Mouse (Mus musculus) myocyte (in vitro differentiated cells): ENCODE data around the gene Slc9a9. TPM values are rescaled to one million over a fixed set of nuclear protein-coding genes. Genes with fewer than 3 reads are reported as not detected.
A peak's percentile ranks its signal among the peaks of the same experiment; 100 is the strongest.

Experiments
- H3K27me3 ChIP-seq: one replicate; pipeline ENCODE4 v1.6.1; 2011; ENCODE audit not compliant: control insufficient read depth, insufficient read depth, insufficient read length
- H3K36me3 ChIP-seq: one replicate; pipeline ENCODE4 v1.6.1; 2011; ENCODE audit not compliant: control insufficient read depth, insufficient read depth
- H3K4me2 ChIP-seq: one replicate; pipeline ENCODE4 v1.6.1; 2011; ENCODE audit warnings: low read depth, control low read depth
- H3K4me3 ChIP-seq: one replicate; pipeline ENCODE4 v1.5.1; 2011; ENCODE audit warnings: mild to moderate bottlenecking, control low read depth, moderate library complexity
- H3K79me2 ChIP-seq: one replicate; pipeline ENCODE4 v1.6.1; 2011; ENCODE audit not compliant: control insufficient read depth, insufficient read depth
- H3ac ChIP-seq: one replicate; pipeline ENCODE4 v1.6.1; 2011; ENCODE audit not compliant: control insufficient read depth, insufficient read length
- CEBPB ChIP-seq: IDR thresholded peaks from 2 replicates; pipeline ENCODE4 v1.6.1; 2011; ENCODE audit warnings: mild to moderate bottlenecking, moderate library complexity; ENCODE audit not compliant: poor library complexity, insufficient read depth, severe bottlenecking
- E2F4 ChIP-seq: IDR thresholded peaks from one replicate; pipeline ENCODE4 v1.6.1; 2011; ENCODE audit warnings: mild to moderate bottlenecking, control low read depth, moderate library complexity; ENCODE audit not compliant: insufficient read depth
- MAX ChIP-seq: IDR thresholded peaks from one replicate; pipeline ENCODE4 v1.6.1; 2011; ENCODE audit warnings: low read depth, mild to moderate bottlenecking, control low read depth
- MYOD1 ChIP-seq, 3 experiments: IDR thresholded peaks; one replicate each; pipeline ENCODE4 v1.6.1; 2011; ENCODE audit warnings: control low read depth in 2 of 3, low read depth in 2 of 3, mild to moderate bottlenecking in 2 of 3, moderate library complexity in 1 of 3; ENCODE audit not compliant: insufficient read length in 2 of 3, control insufficient read depth in 1 of 3
- MYOG ChIP-seq, 3 experiments: IDR thresholded peaks; one replicate each; pipeline ENCODE4 v1.6.1; 2011; ENCODE audit warnings: control low read depth in 2 of 3, low read depth in 2 of 3, mild to moderate bottlenecking in 2 of 3; ENCODE audit not compliant: insufficient read length in 2 of 3, control insufficient read depth in 1 of 3, insufficient read depth in 1 of 3
- POLR2A ChIP-seq: IDR thresholded peaks from one replicate; pipeline ENCODE4 v1.6.1; 2011; ENCODE audit warnings: low read depth, mild to moderate bottlenecking, control low read depth, moderate library complexity; ENCODE audit not compliant: insufficient read length
- POLR2AphosphoS2 ChIP-seq: IDR thresholded peaks from one replicate; pipeline ENCODE4 v1.6.1; 2011; ENCODE audit warnings: low read depth, control low read depth; ENCODE audit not compliant: insufficient read length
- REST ChIP-seq: IDR thresholded peaks from one replicate; pipeline ENCODE4 v1.6.1; 2011; ENCODE audit warnings: mild to moderate bottlenecking, control low read depth, moderate library complexity; ENCODE audit not compliant: insufficient read depth, insufficient read length
- SRF ChIP-seq: IDR thresholded peaks from one replicate; pipeline ENCODE4 v1.6.1; 2011; ENCODE audit warnings: low read depth; ENCODE audit not compliant: control insufficient read depth, insufficient read length
- TCF12 ChIP-seq: IDR thresholded peaks from one replicate; pipeline ENCODE4 v1.6.1; 2011; ENCODE audit warnings: mild to moderate bottlenecking, control low read depth; ENCODE audit not compliant: poor library complexity, insufficient read depth, severe bottlenecking
- TCF3 ChIP-seq: IDR thresholded peaks from one replicate; pipeline ENCODE4 v1.6.1; 2011; ENCODE audit warnings: low read depth, control low read depth; ENCODE audit not compliant: insufficient read length
- USF1 ChIP-seq: IDR thresholded peaks from one replicate; pipeline ENCODE4 v1.6.1; 2011; ENCODE audit warnings: low read depth, mild to moderate bottlenecking, control low read depth, moderate library complexity
- polyA plus RNA-seq: library from polyadenylated mRNA; unstranded; fragments of >200 nt; fragmentation: generic; extraction: Trizol; gene quantifications from one replicate; pipeline ENCODE4 v1.2.1, GENCODE M21; 2012; ENCODE audit warnings: missing spikeins

Gene Slc9a9
- polyA plus RNA-seq, 1 experiment: 21.5 TPM

- Histone ChIP-seq H3K36me3 (no peaks in the 10 kb centered on the region), H3K79me2 (no peaks in the 10 kb centered on the region), H3K4me2 (no peak overlapping the region), H3K4me3 (no peak overlapping the region), H3K27me3 (no peaks in the 10 kb centered on the region), H3ac (no peak overlapping the region)
- TF ChIP-seq MYOG (IDR thresholded peaks at IDR 0.05; ENCODE audit: control insufficient read depth in 1 of 3, insufficient read depth in 1 of 3, insufficient read length in 2 of 3, low read depth in 2 of 3) (no peak), TCF3 (no peak), CEBPB (no peak), POLR2A (no peak), E2F4 (no peak), POLR2AphosphoS2 (no peak), REST (no peak), TCF12 (no peak), MAX (no peak), USF1 (no peak), SRF (no peak), MYOD1 (IDR thresholded peaks at IDR 0.05; ENCODE audit: control insufficient read depth in 1 of 3, insufficient read length in 2 of 3, low read depth in 2 of 3) (no peak)
Observed at GRCm38 (mm10) chr9:94653827-94654226, 15.9 kb upstream of the Slc9a9 start.

GRCm38 (mm10) chr9:94656265-94656664, 13.4 kb upstream of the Slc9a9 start:
- Histone ChIP-seq H3K4me3 (no peak overlapping the region), H3K4me2 (no peak overlapping the region), H3K27me3 (no peaks in the 10 kb centered on the region), H3ac (no peak overlapping the region), H3K36me3 (no peaks in the 10 kb centered on the region), H3K79me2 (no peaks in the 10 kb centered on the region)
- TF ChIP-seq REST (peak; percentile 81), USF1 (no peak), POLR2A (no peak), TCF12 (no peak)

- Histone ChIP-seq H3K36me3 (no peaks in the 10 kb centered on the region), H3K27me3 (no peaks in the 10 kb centered on the region), H3K79me2 (no peaks in the 10 kb centered on the region), H3K4me2 (no peak overlapping the region), H3ac (no peak overlapping the region), H3K4me3 (no peak overlapping the region)
- no peak for TF ChIP-seq E2F4
- TF ChIP-seq POLR2A: no peak
- TF ChIP-seq TCF12: peak; percentile 43
- TF ChIP-seq MYOG (IDR thresholded peaks at IDR 0.05; ENCODE audit: control insufficient read depth in 1 of 3, insufficient read depth in 1 of 3, insufficient read length in 2 of 3, low read depth in 2 of 3): peak in 2 of 3 experiments; percentile 13 to 45
- no peak for TF ChIP-seq SRF
- no peak for TF ChIP-seq REST
- TF ChIP-seq MYOD1 (IDR thresholded peaks at IDR 0.05; ENCODE audit: control insufficient read depth in 1 of 3, insufficient read length in 2 of 3, low read depth in 2 of 3): peak in 1 of 3 experiments; percentile 18
- TF ChIP-seq CEBPB: no peak
- no peak for TF ChIP-seq POLR2AphosphoS2
- no peak for TF ChIP-seq TCF3
Observed at GRCm38 (mm10) chr9:94659401-94660152, 10.1 kb upstream of the Slc9a9 start.

GRCm38 (mm10) chr9:94661768-94662167, 7.9 kb upstream of the Slc9a9 start:
- no peak for TF ChIP-seq TCF3
- no peak for TF ChIP-seq POLR2A
- no peak for TF ChIP-seq MYOG (IDR thresholded peaks at IDR 0.05; ENCODE audit: control insufficient read depth in 1 of 3, insufficient read depth in 1 of 3, insufficient read length in 2 of 3, low read depth in 2 of 3)
- TF ChIP-seq E2F4: no peak
- no peak for TF ChIP-seq TCF12
- no peak for TF ChIP-seq MYOD1 (IDR thresholded peaks at IDR 0.05; ENCODE audit: control insufficient read depth in 1 of 3, insufficient read length in 2 of 3, low read depth in 2 of 3)
- Histone ChIP-seq H3K79me2 (no peaks in the 10 kb centered on the region), H3ac (no peak overlapping the region), H3K4me3 (no peak overlapping the region), H3K27me3 (no peaks in the 10 kb centered on the region), H3K36me3 (no peaks in the 10 kb centered on the region), H3K4me2 (no peak overlapping the region)

- no peaks in the 10 kb centered on the region for H3K79me2 ChIP-seq
- H3K36me3 ChIP-seq: no peaks in the 10 kb centered on the region
- TF ChIP-seq MYOG (IDR thresholded peaks at IDR 0.05; ENCODE audit: control insufficient read depth in 1 of 3, insufficient read depth in 1 of 3, insufficient read length in 2 of 3, low read depth in 2 of 3): no peak
- no peak for TF ChIP-seq POLR2A
- no peak for TF ChIP-seq TCF3
- no peak for TF ChIP-seq E2F4
- no peak for TF ChIP-seq MAX
- TF ChIP-seq REST: no peak
- no peak for TF ChIP-seq SRF
- TF ChIP-seq MYOD1 (IDR thresholded peaks at IDR 0.05; ENCODE audit: control insufficient read depth in 1 of 3, insufficient read length in 2 of 3, low read depth in 2 of 3): no peak
- TF ChIP-seq POLR2AphosphoS2: no peak
- TF ChIP-seq USF1: no peak
- no peak for TF ChIP-seq TCF12
- no peak for TF ChIP-seq CEBPB
- no peaks in the 10 kb centered on the region for H3K27me3 ChIP-seq
- no peak overlapping the region for H3K4me2 ChIP-seq
- H3K4me3 ChIP-seq: no peak overlapping the region
- H3ac ChIP-seq: no peak overlapping the region
Observed at GRCm38 (mm10) chr9:94665248-94665647, 4.5 kb upstream of the Slc9a9 start.
